Mouse (Mus musculus) heart, embryonic 10.5 days (tissue): ENCODE measurements around the gene Rdh12. TPM values are rescaled to one million over a fixed set of nuclear protein-coding genes. Genes with fewer than 3 reads are reported as not detected.
A peak's percentile ranks its signal among the peaks of the same experiment; 100 is the strongest.

Source experiments
- DNase-seq: peaks from one replicate; pipeline ENCODE4 v3.0.0-alpha.2; 2017; ENCODE audit warnings: low spot score
- H3K27ac ChIP-seq: fragments of 300-500 bp; sonication (generic); 2 replicates; pipeline ENCODE4 v1.5.1; 2016; ENCODE audit warnings: mild to moderate bottlenecking
- H3K27me3 ChIP-seq: fragments of 300-500 bp; sonication (generic); 2 replicates; pipeline ENCODE4 v1.6.1; 2016; ENCODE audit warnings: mild to moderate bottlenecking; ENCODE audit not compliant: poor library complexity, insufficient read depth, severe bottlenecking
- H3K36me3 ChIP-seq: fragments of 300-500 bp; sonication (generic); 2 replicates; pipeline ENCODE4 v1.6.1; 2016; ENCODE audit warnings: mild to moderate bottlenecking, moderate library complexity
- H3K4me1 ChIP-seq: fragments of 300-500 bp; sonication (generic); 2 replicates; pipeline ENCODE4 v1.6.1; 2016; ENCODE audit warnings: mild to moderate bottlenecking
- H3K4me3 ChIP-seq: fragments of 300-500 bp; sonication (generic); 2 replicates; pipeline ENCODE4 v1.5.1; 2016; ENCODE audit warnings: mild to moderate bottlenecking, moderate library complexity
- H3K9me3 ChIP-seq: fragments of 300-500 bp; sonication (generic); 2 replicates; pipeline ENCODE4 v1.6.1; 2016; ENCODE audit warnings: mild to moderate bottlenecking, moderate library complexity
- WGBS: fragments of 180-500 bp; shearing (Covaris S2); methylation state at CpG from one replicate; pipeline ENCODE4 v1.1.7; 2016; 5-methylcytosine and 5-hydroxymethylcytosine counted together
- polyA plus RNA-seq: library from polyadenylated mRNA; unstranded; fragments of >200 nt; fragmentation: Nextera tagmentation; extraction: Ambion mirVana; gene quantifications from 2 replicates; pipeline ENCODE4 v1.2.1, GENCODE M21; 2016

The Rdh12 gene
- polyA plus RNA-seq, 1 experiment from 2014 or later, result 0.58 TPM

GRCm38 (mm10) chr12:79192193-79192592 is 16.5 kb upstream of the Rdh12 start, which contains the start of gene Rdh11:
Rdh11 (minus strand) TSS chr12:79192293.
- Histone ChIP-seq H3K27me3 (no peaks in the 10 kb centered on the region), H3K36me3 (peaks cover 13% of the 10 kb centered on the region), H3K27ac (peak within 1 kb of the TSS; percentile 84), H3K4me3 (peak within 1 kb of the TSS; percentile 75), H3K9me3 (no peaks in the 10 kb centered on the region), H3K4me1 (peaks cover 14% of the 10 kb centered on the region)
- 61% methylated on average over 6 of the region's 6 CpGs for WGBS
- no peak for DNase-seq

GRCm38 (mm10) chr12:79193441-79193840 is 15.3 kb upstream of the Rdh12 start:
- no peak overlapping the region for H3K4me3 ChIP-seq
- H3K27ac ChIP-seq, result no peak overlapping the region
- H3K36me3 ChIP-seq, result peaks cover under 1% of the 10 kb centered on the region; the same call in 1 of the 2 replicates
- 3% methylated on average over 3 of the region's 3 CpGs for WGBS
- H3K9me3 ChIP-seq, result no peaks in the 10 kb centered on the region
- DNase-seq, result peak; percentile 86
- H3K4me1 ChIP-seq, result peaks cover 14% of the 10 kb centered on the region
- H3K27me3 ChIP-seq, result no peaks in the 10 kb centered on the region

GRCm38 (mm10) chr12:79197105-79197504 is 11.6 kb upstream of the Rdh12 start:
- Histone ChIP-seq H3K27me3 (no peaks in the 10 kb centered on the region), H3K27ac (no peak overlapping the region), H3K9me3 (no peaks in the 10 kb centered on the region), H3K36me3 (no peaks in the 10 kb centered on the region), H3K4me1 (no peaks in the 10 kb centered on the region), H3K4me3 (no peak overlapping the region)
- 79% methylated on average over 5 of the region's 5 CpGs for WGBS
- no peak for DNase-seq

DNA sequence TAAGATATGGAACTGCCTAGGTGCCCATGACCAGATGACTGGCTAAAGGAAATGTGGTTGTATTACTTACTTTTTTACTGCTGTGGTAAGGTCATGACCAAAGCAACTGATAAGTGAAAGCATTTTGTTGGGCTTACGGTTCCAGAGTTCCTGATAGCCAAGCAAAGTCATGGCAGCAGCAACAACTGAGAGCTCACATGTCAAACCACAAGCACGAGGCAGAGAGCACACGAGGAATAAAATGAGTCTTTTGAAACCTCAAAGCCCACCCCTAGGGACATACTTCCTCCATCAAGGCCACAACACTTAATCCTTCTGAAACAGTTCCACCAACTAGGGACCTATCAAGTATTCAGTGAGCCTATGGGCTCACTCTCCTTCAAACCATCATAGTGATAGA is 6.8 kb upstream of the Rdh12 start:
- 71% methylated on average over 3 of the region's 3 CpGs for WGBS
- no peak for DNase-seq
- no peaks in the 10 kb centered on the region for H3K36me3 ChIP-seq
- H3K27me3 ChIP-seq, result no peaks in the 10 kb centered on the region
- no peaks in the 10 kb centered on the region for H3K4me1 ChIP-seq
- H3K27ac ChIP-seq, result no peak overlapping the region
- H3K4me3 ChIP-seq, result no peak overlapping the region
- H3K9me3 ChIP-seq, result no peaks in the 10 kb centered on the region

DNA sequence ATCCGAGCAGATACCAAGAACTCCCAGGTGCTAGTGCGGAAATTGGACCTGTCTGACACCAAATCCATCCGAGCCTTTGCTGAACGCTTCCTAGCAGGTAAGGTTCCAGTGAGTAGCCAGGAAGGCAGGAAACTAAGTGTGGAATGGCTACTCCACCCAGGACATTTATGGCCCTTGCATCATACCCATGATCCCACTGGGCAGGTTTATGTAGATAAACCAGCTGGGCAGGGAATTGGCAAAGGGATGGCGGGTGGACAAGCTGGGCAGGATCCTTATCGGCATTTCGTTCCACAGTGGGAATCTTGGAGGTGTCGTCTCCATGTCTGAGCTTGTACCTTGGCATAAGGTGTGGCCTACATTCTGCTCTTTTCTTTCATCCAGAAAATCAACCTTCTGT is 2.7 kb downstream of the Rdh12 start:
- Histone ChIP-seq H3K27ac (no peak overlapping the region), H3K27me3 (no peaks in the 10 kb centered on the region), H3K36me3 (no peaks in the 10 kb centered on the region), H3K4me1 (peaks cover 3% of the 10 kb centered on the region; the same call in 1 of the 2 replicates), H3K9me3 (no peaks in the 10 kb centered on the region), H3K4me3 (no peak overlapping the region)
- WGBS, result 85% methylated on average over 8 of the region's 8 CpGs
- DNase-seq, result no peak

DNA sequence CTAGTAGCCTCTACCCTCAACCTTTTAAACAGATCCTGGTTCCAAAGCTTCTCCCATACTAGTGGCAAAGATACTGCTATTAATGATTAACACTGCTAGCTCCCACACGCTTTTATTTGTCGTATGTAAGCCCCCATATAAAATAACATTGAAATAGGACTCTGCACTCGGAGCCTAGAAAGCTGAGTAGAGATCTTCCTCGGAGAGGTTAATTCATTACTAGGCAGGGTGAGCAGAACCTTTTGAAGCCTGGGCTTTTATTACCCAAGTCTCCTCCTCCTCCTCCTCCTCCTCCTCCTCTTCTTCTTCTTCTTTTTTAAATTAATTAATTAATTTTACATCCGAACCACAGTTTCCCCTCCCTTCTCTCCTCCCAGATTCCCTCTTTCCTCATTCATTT is 8.8 kb downstream of the Rdh12 start:
- Histone ChIP-seq H3K36me3 (no peaks in the 10 kb centered on the region), H3K27me3 (no peaks in the 10 kb centered on the region), H3K9me3 (no peaks in the 10 kb centered on the region), H3K27ac (no peak overlapping the region), H3K4me3 (no peak overlapping the region), H3K4me1 (no peaks in the 10 kb centered on the region)
- 73% methylated on average over 5 of the region's 5 CpGs for WGBS
- DNase-seq, result no peak

DNA sequence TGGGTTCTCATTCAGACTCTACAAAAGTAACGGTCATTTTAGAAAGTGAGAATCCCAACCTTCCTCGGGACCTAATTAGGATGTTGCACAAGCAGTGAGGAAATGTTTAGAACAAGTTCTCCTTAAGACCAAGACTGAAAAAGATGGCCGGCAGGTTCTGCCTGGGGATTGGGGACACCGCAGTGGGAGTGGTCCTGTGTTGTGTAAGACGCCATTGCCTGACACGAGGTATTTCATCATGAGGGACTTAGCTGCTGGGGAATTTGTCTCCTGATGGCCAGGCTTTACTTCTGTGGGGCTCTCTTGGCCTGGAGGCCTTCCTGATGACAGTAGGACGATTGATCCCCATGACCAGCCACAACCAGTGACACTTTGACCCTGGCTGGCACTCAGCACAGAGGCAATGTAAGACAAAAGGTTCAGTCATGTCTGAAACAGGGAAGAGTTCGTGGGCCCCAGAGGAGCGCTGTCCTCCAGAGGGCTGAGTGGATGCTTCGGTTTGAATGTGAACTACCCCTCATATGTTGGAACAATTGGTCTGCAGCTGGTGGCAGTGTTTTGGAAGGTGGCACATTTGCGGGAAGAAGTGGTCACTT is 26.9 kb downstream of the Rdh12 start:
- no peaks in the 10 kb centered on the region for H3K27me3 ChIP-seq
- peaks cover 64% of the 10 kb centered on the region for H3K36me3 ChIP-seq
- 84% methylated on average over 11 of the region's 11 CpGs for WGBS
- H3K4me3 ChIP-seq, result no peak overlapping the region
- H3K9me3 ChIP-seq, result no peaks in the 10 kb centered on the region
- no peak overlapping the region for H3K27ac ChIP-seq
- DNase-seq, result no peak
- H3K4me1 ChIP-seq, result no peaks in the 10 kb centered on the region

DNA sequence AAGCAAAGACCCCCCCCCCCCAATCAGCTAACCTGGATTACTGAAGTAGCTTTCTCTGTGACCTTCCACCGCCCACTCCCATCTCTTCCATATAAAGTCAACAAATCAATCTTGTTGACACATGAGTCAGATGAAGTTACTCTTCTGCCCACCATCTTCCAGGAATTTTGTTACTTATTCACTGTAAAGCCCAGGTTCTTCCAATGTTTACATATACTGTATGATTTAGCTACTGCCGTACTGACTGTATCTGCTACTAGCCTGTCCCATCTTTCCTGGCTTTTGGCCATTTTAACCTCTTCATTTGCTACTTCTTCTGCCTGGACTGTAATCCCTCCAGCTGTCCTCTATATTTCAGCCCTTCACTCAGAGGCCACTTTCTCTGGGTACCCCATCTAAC is 33.3 kb downstream of the Rdh12 start:
- Histone ChIP-seq H3K9me3 (no peaks in the 10 kb centered on the region), H3K36me3 (peaks cover 93% of the 10 kb centered on the region), H3K4me1 (no peaks in the 10 kb centered on the region), H3K4me3 (no peak overlapping the region), H3K27me3 (no peaks in the 10 kb centered on the region), H3K27ac (no peak overlapping the region)
- 92% methylated on average over 2 of the region's 2 CpGs for WGBS
- DNase-seq, result no peak

DNA sequence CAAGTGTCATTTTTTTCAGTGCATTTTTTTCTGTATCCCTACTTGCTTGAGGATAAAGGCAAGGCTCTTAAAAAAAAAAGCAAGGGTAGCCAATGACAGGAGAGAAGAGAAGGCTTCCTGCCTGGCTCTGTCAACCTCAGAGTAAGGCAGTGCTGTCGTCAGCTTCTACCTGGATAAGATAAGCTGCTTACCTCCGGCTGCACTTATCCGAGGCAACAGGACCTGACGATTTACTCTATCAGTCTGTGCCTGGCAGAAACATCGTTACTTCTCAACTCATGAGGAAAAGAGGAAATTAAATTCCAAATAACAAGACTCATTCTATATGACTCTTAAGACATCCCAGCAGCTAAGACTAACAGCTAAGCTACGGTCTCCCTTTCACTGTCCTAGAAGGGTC is 34.2 kb downstream of the Rdh12 start:
- 56% methylated on average over 6 of the region's 6 CpGs for WGBS
- Histone ChIP-seq H3K9me3 (no peaks in the 10 kb centered on the region), H3K27me3 (no peaks in the 10 kb centered on the region), H3K4me1 (no peaks in the 10 kb centered on the region), H3K4me3 (no peak overlapping the region), H3K27ac (no peak overlapping the region), H3K36me3 (peaks cover 93% of the 10 kb centered on the region)
- no peak for DNase-seq

DNA sequence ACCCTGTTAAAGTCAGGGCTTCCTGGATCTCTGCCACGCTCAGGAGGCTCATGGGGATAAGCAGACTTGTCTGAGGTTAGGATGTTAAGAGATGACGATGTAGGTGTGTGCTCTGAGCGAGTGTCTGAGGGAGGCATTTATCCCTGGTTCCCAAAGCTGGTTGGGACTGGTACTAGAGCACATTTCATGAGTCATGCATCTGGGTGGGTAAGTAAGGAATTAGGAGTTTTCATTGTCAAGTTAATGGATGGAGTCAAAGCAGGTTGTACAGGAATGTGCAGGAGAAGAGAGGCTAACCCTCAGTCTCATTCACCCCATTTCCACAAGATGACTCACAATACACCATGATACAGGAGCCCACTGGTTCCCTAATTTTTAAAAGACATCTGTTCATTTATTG is 39.4 kb downstream of the Rdh12 start:
- 90% methylated on average over 3 of the region's 3 CpGs for WGBS
- Histone ChIP-seq H3K36me3 (peaks cover 94% of the 10 kb centered on the region), H3K9me3 (no peaks in the 10 kb centered on the region), H3K4me1 (no peaks in the 10 kb centered on the region), H3K27me3 (no peaks in the 10 kb centered on the region), H3K4me3 (no peak overlapping the region), H3K27ac (no peak overlapping the region)
- DNase-seq, result no peak

DNA sequence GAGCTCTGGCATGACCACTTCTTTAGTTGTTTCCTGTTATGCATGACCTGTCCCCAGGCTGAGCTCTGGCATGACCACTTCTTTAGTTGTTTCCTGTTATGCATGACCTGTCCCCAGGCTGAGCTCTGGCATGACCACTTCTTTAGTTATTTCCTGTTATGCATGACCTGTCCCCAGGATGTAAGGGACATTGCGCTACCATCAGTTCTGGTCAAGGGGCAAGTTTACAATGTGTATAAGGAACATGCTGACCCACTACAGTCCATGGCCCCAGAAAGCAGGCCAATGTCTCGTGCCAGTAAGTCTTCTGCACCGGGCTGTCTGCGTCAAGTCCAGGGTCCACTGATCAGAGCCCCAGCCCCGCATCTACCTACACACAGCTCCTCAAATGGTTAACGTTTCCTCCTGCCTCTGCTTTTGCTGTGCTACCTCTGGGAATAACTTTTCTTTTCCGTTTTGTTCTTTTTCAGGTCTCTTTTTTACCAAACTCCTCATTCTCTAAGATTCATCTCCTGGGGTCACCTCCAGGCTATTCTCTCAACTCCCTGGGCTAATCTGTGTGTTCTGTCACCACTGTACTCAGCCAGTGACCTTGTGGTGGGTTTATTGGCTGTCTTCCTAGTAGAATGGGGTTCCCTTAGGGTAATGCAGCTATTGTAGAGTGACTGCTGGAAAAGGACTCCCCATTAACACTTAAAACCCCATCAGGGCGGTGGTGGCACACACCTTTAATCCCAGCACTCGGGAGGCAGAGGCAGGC is 44.8 kb downstream of the Rdh12 start:
- Histone ChIP-seq H3K27ac (no peak overlapping the region), H3K4me3 (no peak overlapping the region), H3K36me3 (peaks cover 76% of the 10 kb centered on the region), H3K4me1 (no peaks in the 10 kb centered on the region), H3K27me3 (no peaks in the 10 kb centered on the region), H3K9me3 (no peaks in the 10 kb centered on the region)
- no peak for DNase-seq
- 90% methylated on average over 9 of the region's 9 CpGs for WGBS

GRCm38 (mm10) chr12:79254975-79255374 is 46.3 kb downstream of the Rdh12 start:
- peaks cover 69% of the 10 kb centered on the region for H3K36me3 ChIP-seq
- no peaks in the 10 kb centered on the region for H3K4me1 ChIP-seq
- no peak overlapping the region for H3K4me3 ChIP-seq
- H3K27me3 ChIP-seq, result no peaks in the 10 kb centered on the region
- DNase-seq, result no peak
- whole genome bisulfite sequencing, result 94% methylated on average over 10 of the region's 10 CpGs
- H3K9me3 ChIP-seq, result no peaks in the 10 kb centered on the region
- no peak overlapping the region for H3K27ac ChIP-seq

DNA sequence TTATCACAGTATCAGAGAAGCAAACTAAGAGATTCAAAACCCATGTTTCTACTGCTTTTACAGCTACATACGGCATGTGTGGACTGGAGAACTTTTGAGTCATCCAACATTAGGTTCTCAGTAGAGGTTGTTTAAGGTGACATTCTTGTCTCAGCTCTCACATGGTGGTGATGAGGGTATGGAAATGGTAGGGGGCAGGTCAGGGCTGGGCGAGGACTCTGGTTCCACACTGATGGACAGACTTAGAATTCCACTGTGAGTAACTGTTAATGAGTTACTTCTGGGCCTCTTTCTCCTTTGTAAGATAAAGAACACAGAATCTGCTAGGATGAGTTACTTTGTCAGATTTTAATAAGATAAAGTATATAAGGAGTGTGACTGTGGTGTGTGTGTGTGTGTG is 51.4 kb downstream of the Rdh12 start:
- DNase-seq, result no peak
- 93% methylated on average over 2 of the region's 2 CpGs for WGBS
- H3K36me3 ChIP-seq, result peaks cover 71% of the 10 kb centered on the region
- H3K4me1 ChIP-seq, result no peaks in the 10 kb centered on the region
- H3K27ac ChIP-seq, result no peak overlapping the region
- H3K4me3 ChIP-seq, result no peak overlapping the region
- no peaks in the 10 kb centered on the region for H3K9me3 ChIP-seq
- no peaks in the 10 kb centered on the region for H3K27me3 ChIP-seq
